Mouse (Mus musculus) thymus, postnatal 25 days (tissue): ENCODE data around the gene Gm15056.

ENCODE experiments used
- DNase-seq: peaks from one replicate; pipeline ENCODE4 v3.0.0; 2022

The Gm15056 gene

GRCm38 (mm10) chr8:20902527-20902926 is at the start of gene Gm15056:
Gene Gm15056, minus strand, starts transcription at chr8:20902627.
- DNase-seq, result no peak

- no peak for DNase-seq
Observed at GRCm38 (mm10) chr8:20944610-20945009, 42.2 kb upstream of the Gm15056 start, which contains the start of gene AY761185. Gene AY761185, minus strand, starts transcription at chr8:20944710.

DNA sequence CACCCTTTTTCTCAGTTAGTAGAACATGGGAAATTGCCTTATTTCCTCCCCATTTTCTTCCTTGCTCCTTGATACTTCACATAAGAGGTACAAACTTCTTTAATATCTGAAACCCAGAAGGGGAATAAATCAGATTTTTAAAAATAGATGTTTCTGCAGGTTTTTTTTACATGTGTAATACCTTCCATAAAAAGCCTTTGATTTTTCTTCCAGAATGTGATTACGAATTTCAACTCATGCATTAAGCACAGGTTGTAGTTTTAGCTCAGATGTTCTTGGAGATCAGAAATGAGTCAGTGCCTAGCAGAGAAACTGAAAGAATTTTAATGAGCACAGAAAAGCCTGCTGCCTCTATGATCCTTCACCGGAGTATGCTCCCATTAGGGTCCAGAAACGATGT is 19.5 kb upstream of the Gm15056 start, which contains the start of gene Gm6040:
Gm6040 (minus strand) TSS at position 101 of the 400 bp plus-strand sequence.
- no peak for DNase-seq

GRCm38 (mm10) chr8:20912288-20912687 is 9.9 kb upstream of the Gm15056 start:
- DNase-seq, result no peak

- no peak for DNase-seq
Observed at GRCm38 (mm10) chr8:20908256-20908655, 5.8 kb upstream of the Gm15056 start.

DNA sequence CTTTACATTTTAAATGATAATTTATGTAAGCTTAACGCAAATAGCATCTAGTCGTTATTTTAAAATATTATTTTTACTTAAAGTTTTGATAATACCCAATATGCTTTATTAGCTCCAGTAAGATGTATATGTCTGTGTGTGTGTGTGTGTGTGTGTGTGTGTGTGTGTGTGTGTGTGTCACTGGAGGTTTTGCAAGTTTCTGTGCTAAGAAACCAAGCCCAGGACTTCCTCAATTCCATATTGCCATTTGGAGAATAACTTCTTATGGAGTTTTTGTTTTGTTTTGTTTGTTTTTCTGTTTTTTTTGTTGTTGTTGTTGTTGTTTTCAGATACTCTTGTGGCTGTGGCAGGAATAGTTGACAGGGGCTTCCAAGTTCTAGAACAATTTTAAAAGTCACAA is 4.7 kb upstream of the Gm15056 start:
- DNase-seq, result no peak

- no peak for DNase-seq
Observed at GRCm38 (mm10) chr8:20892369-20892768, 10.1 kb downstream of the Gm15056 start, which contains the start of gene Defb33. Gene Defb33, plus strand, starts transcription at chr8:20892669.

- DNase-seq, result no peak
Observed at GRCm38 (mm10) chr8:20874608-20875007, 27.8 kb downstream of the Gm15056 start.
